Comparison of ENCODE assay signal across 9 mouse cellular contexts in the genomic region with DNA sequence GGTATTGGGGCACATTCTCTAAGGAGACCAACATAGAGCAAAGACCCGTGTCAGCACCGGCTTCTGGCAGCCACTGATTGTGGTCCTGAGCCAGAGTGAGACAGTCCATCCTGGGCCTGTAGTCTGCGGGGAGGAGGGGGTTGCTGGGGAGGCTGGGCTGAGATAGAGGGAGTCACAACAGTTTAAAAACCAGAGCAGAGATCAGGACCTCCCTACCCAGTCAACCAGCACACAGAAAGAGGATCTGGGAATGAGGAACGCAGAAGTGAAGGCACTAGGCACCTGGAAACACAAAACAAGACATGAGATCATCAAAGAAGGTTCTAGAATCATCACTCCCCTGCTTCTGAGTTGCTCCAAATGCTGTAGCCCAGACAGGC.
DNase-seq lines count a peak whose midpoint lies in the region; ATAC-seq and TF ChIP-seq lines count a peak whose summit lies in the region.
"Had no signal": no experiment of that assay in that cellular context is flagged by ENCODE, and none has a peak within 500 bp of the region (broad histone marks: within the 10 kb centered on the region; RNA-seq: fewer than 3 reads in every experiment).

No protein-coding gene starts in this region.

- H3K36me3 ChIP-seq in midbrain, embryonic 10.5 days = no peaks in the 10 kb centered on the region
- no peaks in the 10 kb centered on the region for H3K36me3 ChIP-seq in midbrain, embryonic 11.5 days (ENCODE audit: control insufficient read depth, insufficient read depth, low read length)
- no peaks in the 10 kb centered on the region for H3K36me3 ChIP-seq in limb, embryonic 10.5 days
- no peaks in the 10 kb centered on the region for H3K36me3 ChIP-seq in splenic B cell, adult 2 months (ENCODE audit: control insufficient read depth, insufficient read depth, low read length, poor library complexity, severe bottlenecking)

- intact Hi-C loops in gastrocnemius, adult 2 months (cut with DNase I) = no loop called here

- no peak for TF ChIP-seq CTCF in gastrocnemius, adult 2 months (IDR thresholded peaks at IDR 0.05)

- H3K4me1 ChIP-seq in midbrain, embryonic 10.5 days = peaks cover 25% of the 10 kb centered on the region
- H3K4me1 ChIP-seq in midbrain, embryonic 11.5 days (ENCODE audit: control insufficient read depth, insufficient read depth, low read length) = peaks cover 5% of the 10 kb centered on the region
- peaks cover 43% of the 10 kb centered on the region for H3K4me1 ChIP-seq in limb, embryonic 10.5 days

- H3K27ac ChIP-seq in gastrocnemius, adult 2 months = peak overlapping the region; percentile 50
- H3K27ac ChIP-seq in midbrain, embryonic 10.5 days (replicated peaks) = peak overlapping the region; percentile 65
- H3K27ac ChIP-seq in midbrain, embryonic 11.5 days (ENCODE audit: low read depth, low read length) = no peak overlapping the region
- peak overlapping the region; percentile 90 for H3K27ac ChIP-seq in limb, embryonic 10.5 days

- no peak overlapping the region for H3K9ac ChIP-seq in midbrain, embryonic 11.5 days (ENCODE audit: low read length)

- DNase-seq in gastrocnemius, adult 2 months = no peak
- DNase-seq in gastrocnemius, postnatal 4 days (ENCODE audit: low spot score in 2 of 2) = no peak
- DNase-seq in midbrain, embryonic 10.5 days (ENCODE audit: low spot score) = no peak
- no peak for DNase-seq in midbrain, embryonic 11.5 days (ENCODE audit: low spot score, missing footprints)
- no peak for DNase-seq in limb, embryonic 10.5 days (ENCODE audit: low spot score)
- peak; percentile 69 for DNase-seq in splenic B cell, adult 2 months (ENCODE audit: low read depth, low spot score)
- no peak for DNase-seq in layer of hippocampus, adult 8-10 months (ENCODE audit: low spot score in 2 of 2)
- DNase-seq in layer of hippocampus, adult 9-10 months (ENCODE audit: low spot score) = no peak
- DNase-seq: lung, postnatal 4 days had no signal

- no peak for ATAC-seq in midbrain, embryonic 11.5 days (ENCODE audit: low FRiP score)

- 71% methylated on average over 4 of the region's 4 CpGs for WGBS in midbrain, embryonic 10.5 days
- WGBS in midbrain, embryonic 11.5 days = 73% methylated on average over 4 of the region's 4 CpGs
- WGBS in limb, embryonic 10.5 days = 73% methylated on average over 4 of the region's 4 CpGs

- no peak overlapping the region for H3K4me3 ChIP-seq in gastrocnemius, adult 2 months
- no peak overlapping the region for H3K4me3 ChIP-seq in midbrain, embryonic 10.5 days
- no peak overlapping the region for H3K4me3 ChIP-seq in midbrain, embryonic 11.5 days (ENCODE audit: low read depth, low read length)
- peak overlapping the region; percentile 31; the same call in 1 of the 2 replicates for H3K4me3 ChIP-seq in limb, embryonic 10.5 days

- H3K4me2 ChIP-seq in midbrain, embryonic 11.5 days = no peak overlapping the region

- no peaks in the 10 kb centered on the region for H3K9me3 ChIP-seq in midbrain, embryonic 10.5 days (replicated peaks)
- H3K9me3 ChIP-seq in midbrain, embryonic 11.5 days (ENCODE audit: control insufficient read depth, low read length) = no peaks in the 10 kb centered on the region
- no peaks in the 10 kb centered on the region for H3K9me3 ChIP-seq in limb, embryonic 10.5 days (replicated peaks)

- H3K27me3 ChIP-seq in midbrain, embryonic 10.5 days (ENCODE audit: low read depth, poor library complexity, severe bottlenecking) = no peaks in the 10 kb centered on the region
- H3K27me3 ChIP-seq in midbrain, embryonic 11.5 days (ENCODE audit: control insufficient read depth, insufficient read depth, low read length) = no peaks in the 10 kb centered on the region
- H3K27me3 ChIP-seq in limb, embryonic 10.5 days (ENCODE audit: low read depth, poor library complexity, severe bottlenecking) = no peaks in the 10 kb centered on the region
- no peaks in the 10 kb centered on the region; the same call in 1 of the 2 replicates for H3K27me3 ChIP-seq in splenic B cell, adult 2 months (ENCODE audit: control insufficient read depth, insufficient read depth, low read length, poor library complexity, severe bottlenecking)
